In genomic region chr16:3964990-3965389, GRCm38 (mm10) we compare ENCODE assay signal across 14 mouse cellular contexts. TPM values are rescaled to one million over a fixed set of nuclear protein-coding genes. Genes with fewer than 3 reads are reported as not detected.
A peak's percentile ranks its signal among the peaks of the same experiment; 100 is the strongest.
DNase-seq lines count a peak whose midpoint lies in the region; ATAC-seq and TF ChIP-seq lines count a peak whose summit lies in the region.
"Had no signal": no experiment of that assay in that cellular context is flagged by ENCODE, and none has a peak within 500 bp of the region (broad histone marks: within the 10 kb centered on the region; RNA-seq: fewer than 3 reads in every experiment).

No protein-coding gene starts in this region.

- H3K4me1 ChIP-seq in kidney, adult 2 months (ENCODE audit: control insufficient read depth, insufficient read depth, low read length), result no peaks in the 10 kb centered on the region
- H3K4me1 ChIP-seq in intestine, postnatal 0 days (replicated peaks; ENCODE audit: control insufficient read depth, insufficient read depth, low read length), result no peaks in the 10 kb centered on the region; the same call in 1 of the 2 replicates
- H3K4me1 ChIP-seq: forebrain, embryonic 10.5 days; hindbrain, embryonic 10.5 days; limb, embryonic 13.5 days had no signal

- H3K9ac ChIP-seq in intestine, postnatal 0 days (ENCODE audit: low read depth, low read length), result no peak overlapping the region
- H3K9ac ChIP-seq: limb, embryonic 13.5 days had no signal

- intact Hi-C loops in gastrocnemius, postnatal 14 days (cut with DNase I; ENCODE audit: low total_unique reads), result no loop called here

- no peaks in the 10 kb centered on the region for H3K27me3 ChIP-seq in kidney, adult 2 months (replicated peaks; ENCODE audit: control insufficient read depth, insufficient read depth, low read length)
- H3K27me3 ChIP-seq in intestine, postnatal 0 days (replicated peaks; ENCODE audit: control insufficient read depth, insufficient read depth, low read length), result no peaks in the 10 kb centered on the region
- H3K27me3 ChIP-seq: limb, embryonic 13.5 days had no signal

- ATAC-seq in intestine, postnatal 0 days, result peak; percentile 28; the same call in 1 of the 2 replicates

- no peak overlapping the region for H3K4me3 ChIP-seq in kidney, adult 2 months (ENCODE audit: insufficient read depth, low read depth, low read length)
- H3K4me3 ChIP-seq in intestine, postnatal 0 days (ENCODE audit: low read depth, low read length), result no peak overlapping the region
- H3K4me3 ChIP-seq: forebrain, embryonic 10.5 days; hindbrain, embryonic 10.5 days; limb, embryonic 13.5 days had no signal

- H3K9me3 ChIP-seq in intestine, postnatal 0 days (ENCODE audit: control insufficient read depth), result no peaks in the 10 kb centered on the region
- H3K9me3 ChIP-seq: forebrain, embryonic 10.5 days; hindbrain, embryonic 10.5 days; limb, embryonic 13.5 days had no signal

- no peak overlapping the region for H3K27ac ChIP-seq in kidney, adult 2 months (ENCODE audit: insufficient read depth, low read depth, low read length)
- H3K27ac ChIP-seq in intestine, postnatal 0 days (ENCODE audit: low read depth, low read length), result peak overlapping the region; percentile 15; the same call in 1 of the 2 replicates
- H3K27ac ChIP-seq: forebrain, embryonic 10.5 days; hindbrain, embryonic 10.5 days; limb, embryonic 13.5 days had no signal

- no peak for TF ChIP-seq POLR2A in kidney, adult 2 months (IDR thresholded peaks at IDR 0.05; ENCODE audit: low read depth, low read length)

- no peaks in the 10 kb centered on the region for H3K36me3 ChIP-seq in kidney, adult 2 months (ENCODE audit: control insufficient read depth, insufficient read depth, low read length)
- H3K36me3 ChIP-seq in intestine, postnatal 0 days (ENCODE audit: control insufficient read depth, insufficient read depth), result no peaks in the 10 kb centered on the region
- H3K36me3 ChIP-seq: forebrain, embryonic 10.5 days; hindbrain, embryonic 10.5 days; limb, embryonic 13.5 days had no signal

- no peak for TF ChIP-seq CTCF in kidney, adult 2 months (conservative IDR thresholded peaks at IDR 0.05; ENCODE audit: insufficient read depth, insufficient read length, low read depth, low read length)
- TF ChIP-seq CTCF in intestine, postnatal 0 days (IDR thresholded peaks at IDR 0.05; ENCODE audit: low read depth), result no peak

- WGBS in kidney, adult 2 months, result 48% methylated on average over 10 of the region's 10 CpGs
- 57% methylated on average over 10 of the region's 10 CpGs for WGBS in intestine, postnatal 0 days

- DNase-seq in gastrocnemius, postnatal 10 days, result peak; percentile 17
- no peak for DNase-seq in gastrocnemius, postnatal 14 days
- peak; percentile 38 for DNase-seq in kidney, postnatal 10 days
- DNase-seq in kidney, adult 2 months, result no peak
- peak; percentile 59 for DNase-seq in cerebellum, adult 9-11 months
- DNase-seq in MN1 (ENCODE audit: low spot score), result no peak
- DNase-seq: adrenal gland, postnatal 14 days; gastrocnemius, postnatal 25 days; lung, postnatal 36 days; thymus, postnatal 4 days had no signal

- H3K4me2 ChIP-seq in intestine, postnatal 0 days (replicated peaks; ENCODE audit: low read depth), result 0 out of 2 replicates have a peak overlapping the region, but pooled peaks have one; percentile 13
- H3K4me2 ChIP-seq: limb, embryonic 13.5 days had no signal

RNA-seq across cellular contexts. Expression of gene Nlrc3, which starts 11.4 kb away (rescaled TPM):
- total RNA-seq in gastrocnemius, postnatal 10 days (2021), result 1 to 10 TPM; 4.3 to 5.1 TPM
- total RNA-seq in gastrocnemius, postnatal 14 days (2021), result 1 to 10 TPM; 3.1 to 5.3 TPM
- 3.8 and 4.0 TPM in 2 replicates for polyA plus RNA-seq in kidney, adult 2 months (2012; rRNA removed)
- 0.46 and 0.50 TPM in 2 replicates for polyA plus RNA-seq in intestine, postnatal 0 days (2015; fragmentation: Nextera tagmentation; extraction: Ambion mirVana)

RNA-seq across cellular contexts. Expression of gene Slx4, which starts 38.6 kb away (rescaled TPM):
- 10 to 100 TPM; 10.2 to 15.7 TPM for total RNA-seq in gastrocnemius, postnatal 10 days (2021)
- total RNA-seq in gastrocnemius, postnatal 14 days (2021), result 1 to 10 TPM; 5.9 to 7.9 TPM
- polyA plus RNA-seq in kidney, adult 2 months (2012; rRNA removed), result 36.0 and 41.0 TPM in 2 replicates
- 5.6 and 6.0 TPM in 2 replicates for polyA plus RNA-seq in intestine, postnatal 0 days (2015; fragmentation: Nextera tagmentation; extraction: Ambion mirVana)

RNA-seq across cellular contexts. Expression of gene Cluap1, which starts 56.4 kb away (rescaled TPM):
- total RNA-seq in gastrocnemius, postnatal 10 days (2021), result 1 to 10 TPM; 6.8 to 7.7 TPM
- total RNA-seq in gastrocnemius, postnatal 14 days (2021), result 1 to 10 TPM; 6.4 to 6.9 TPM
- polyA plus RNA-seq in kidney, adult 2 months (2012; rRNA removed), result 7.3 and 8.3 TPM in 2 replicates
- polyA plus RNA-seq in intestine, postnatal 0 days (2015; fragmentation: Nextera tagmentation; extraction: Ambion mirVana), result 9.1 and 9.2 TPM in 2 replicates

RNA-seq across cellular contexts. Expression of gene 1700037C18Rik, which starts 56.5 kb away (rescaled TPM):
- 1 to 10 TPM; 1.3 to 2.7 TPM for total RNA-seq in gastrocnemius, postnatal 10 days (2021)
- 1 to 10 TPM; 1.7 to 2.2 TPM for total RNA-seq in gastrocnemius, postnatal 14 days (2021)
- 19.5 and 20.7 TPM in 2 replicates for polyA plus RNA-seq in kidney, adult 2 months (2012; rRNA removed)
- 5.5 and 6.4 TPM in 2 replicates for polyA plus RNA-seq in intestine, postnatal 0 days (2015; fragmentation: Nextera tagmentation; extraction: Ambion mirVana)

Comparison
In these comparisons a context has a peak if more than half of its experiments do, and no peak if none do; other contexts are left out.
1. DNase-seq: peak in gastrocnemius, postnatal 10 days (single experiment), kidney, postnatal 10 days (single experiment) and cerebellum, adult 9-11 months (single experiment); none in gastrocnemius, postnatal 14 days (single experiment), kidney, adult 2 months (single experiment) and MN1 (single experiment).